Mouse (Mus musculus): ENCODE measurements around the gene Gpd2. TPM values are rescaled to one million over a fixed set of nuclear protein-coding genes. Genes with fewer than 3 reads are reported as not detected.

The Gpd2 gene
- total RNA-seq, 2 experiments from 2014 or later: 206 to 234 TPM

GRCm38 (mm10) chr2:57285197-57285596 is 47.8 kb downstream of the Gpd2 start:
- intact Hi-C loops (cut with DNase I): no loop called here
- no peak for DNase-seq

GRCm38 (mm10) chr2:57287986-57288385 is 50.6 kb downstream of the Gpd2 start:
- no peak for DNase-seq
- intact Hi-C loops (cut with DNase I): no loop called here

- intact Hi-C loops (cut with DNase I): no loop called here
- DNase-seq: no peak
Observed at GRCm38 (mm10) chr2:57293571-57293970, 56.1 kb downstream of the Gpd2 start.

- intact Hi-C loops (cut with DNase I): no loop called here
Observed at GRCm38 (mm10) chr2:57296069-57296468, 58.6 kb downstream of the Gpd2 start.

GRCm38 (mm10) chr2:57297226-57297625 is 59.8 kb downstream of the Gpd2 start:
- DNase-seq: no peak
- intact Hi-C loops (cut with DNase I): no loop called here

More at GRCm38 (mm10) chr2:57296069-57296468, 58.6 kb downstream of the Gpd2 start:
- DNase-seq: no peak

GRCm38 (mm10) chr2:57301539-57301938 is 64.1 kb downstream of the Gpd2 start:
- intact Hi-C loops (cut with DNase I): no loop called here
- DNase-seq: peak; percentile 26 to 39

GRCm38 (mm10) chr2:57304212-57304611 is 66.8 kb downstream of the Gpd2 start:
- DNase-seq: no peak
- intact Hi-C loops (cut with DNase I): no loop called here

- DNase-seq: no peak
- intact Hi-C loops (cut with DNase I): loop anchor here (10.0 kb wide), 1 partner anchor 198 kb away; no protein-coding TSS in a partner anchor
Observed at GRCm38 (mm10) chr2:57312268-57312797, 74.9 kb downstream of the Gpd2 start.

- intact Hi-C loops (cut with DNase I): loop anchor here (10.0 kb wide), 1 partner anchor 201 kb away; no protein-coding TSS in a partner anchor
- DNase-seq: no peak
Observed at GRCm38 (mm10) chr2:57316055-57316454, 78.6 kb downstream of the Gpd2 start.

- DNase-seq: no peak
- intact Hi-C loops (cut with DNase I): loop anchor here (10.0 kb wide), 1 partner anchor 204 kb away; no protein-coding TSS in a partner anchor
Observed at GRCm38 (mm10) chr2:57318336-57318735, 80.9 kb downstream of the Gpd2 start.

GRCm38 (mm10) chr2:57326091-57326490 is 88.7 kb downstream of the Gpd2 start:
- intact Hi-C loops (cut with DNase I): no loop called here
- DNase-seq: no peak

GRCm38 (mm10) chr2:57329327-57329726 is 91.9 kb downstream of the Gpd2 start:
- intact Hi-C loops (cut with DNase I): no loop called here
- DNase-seq: no peak

GRCm38 (mm10) chr2:57330812-57331211 is 93.4 kb downstream of the Gpd2 start:
- intact Hi-C loops (cut with DNase I): no loop called here
- no peak for DNase-seq

GRCm38 (mm10) chr2:57331266-57331665 is 93.8 kb downstream of the Gpd2 start:
- intact Hi-C loops (cut with DNase I): no loop called here
- no peak for DNase-seq

- intact Hi-C loops (cut with DNase I): no loop called here
- no peak for DNase-seq
Observed at GRCm38 (mm10) chr2:57333481-57333880, 96.0 kb downstream of the Gpd2 start.

- intact Hi-C loops (cut with DNase I): no loop called here
- no peak for DNase-seq
Observed at GRCm38 (mm10) chr2:57335397-57335796, 98.0 kb downstream of the Gpd2 start.

- DNase-seq: no peak
- intact Hi-C loops (cut with DNase I): no loop called here
Observed at GRCm38 (mm10) chr2:57338779-57339178, 101.3 kb downstream of the Gpd2 start.

- no peak for DNase-seq
- intact Hi-C loops (cut with DNase I): no loop called here
Observed at GRCm38 (mm10) chr2:57342910-57343309, 105.5 kb downstream of the Gpd2 start.

GRCm38 (mm10) chr2:57350615-57351014 is 113.2 kb downstream of the Gpd2 start:
- no peak for DNase-seq

GRCm38 (mm10) chr2:57353722-57354432 is 116.4 kb downstream of the Gpd2 start:
- intact Hi-C loops (cut with DNase I): no loop called here
- no peak for DNase-seq

More at GRCm38 (mm10) chr2:57350615-57351014, 113.2 kb downstream of the Gpd2 start:
- intact Hi-C loops (cut with DNase I): no loop called here

- intact Hi-C loops (cut with DNase I): no loop called here
- no peak for DNase-seq
Observed at GRCm38 (mm10) chr2:57354848-57355247, 117.4 kb downstream of the Gpd2 start.

GRCm38 (mm10) chr2:57356222-57356822 is 118.9 kb downstream of the Gpd2 start:
- intact Hi-C loops (cut with DNase I): no loop called here

More at GRCm38 (mm10) chr2:57356222-57356822, 118.9 kb downstream of the Gpd2 start:
- DNase-seq: no peak
